Mouse (Mus musculus): ENCODE measurements at regions not wholly inside any gene's neighbourhood (a gene's known extent, or its start where the extent isn't known, plus 50 kb on each side); places are given as distances from the start of the nearest gene placed in this dataset.

DNA sequence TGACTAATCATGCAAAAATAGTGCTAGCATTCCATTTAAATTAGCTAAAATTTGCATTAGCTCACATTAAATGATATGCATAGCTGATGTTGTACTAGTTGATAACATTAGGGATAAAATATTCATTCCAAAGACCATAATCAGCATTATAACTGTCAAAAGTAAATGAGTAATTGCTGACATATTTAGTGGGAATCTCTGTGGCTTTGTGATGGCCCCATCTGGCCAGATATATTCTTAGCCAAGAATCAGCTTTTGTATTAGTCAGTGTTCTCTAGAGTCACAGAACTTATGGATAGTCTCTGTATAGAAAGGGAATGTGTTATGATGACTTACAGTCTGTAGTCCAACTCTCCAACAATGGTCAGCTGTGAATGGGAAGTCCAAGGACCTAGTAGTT lies 171.2 kb downstream of the Gria2 start:
- DNase-seq, result no peak

DNA sequence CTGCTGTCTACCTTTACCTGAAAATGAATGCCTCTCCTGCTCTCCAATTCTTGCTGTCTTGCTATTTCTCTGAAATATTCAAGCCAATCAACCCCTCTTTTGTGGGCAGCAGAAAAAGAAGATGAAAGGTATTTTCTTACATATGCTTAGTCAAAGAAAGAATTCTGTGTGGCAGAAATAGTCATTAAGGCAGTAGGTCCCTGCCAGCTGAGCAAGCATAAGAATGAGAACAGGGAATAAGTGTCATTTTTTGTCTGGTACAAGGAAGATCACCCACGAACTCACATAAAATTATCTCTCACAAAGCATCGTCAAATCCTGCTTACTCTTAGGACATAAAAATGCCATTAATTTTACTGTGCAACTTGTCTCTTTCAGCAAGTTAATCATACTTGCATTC lies 192.2 kb downstream of the Gria2 start:
- no peak for DNase-seq

DNA sequence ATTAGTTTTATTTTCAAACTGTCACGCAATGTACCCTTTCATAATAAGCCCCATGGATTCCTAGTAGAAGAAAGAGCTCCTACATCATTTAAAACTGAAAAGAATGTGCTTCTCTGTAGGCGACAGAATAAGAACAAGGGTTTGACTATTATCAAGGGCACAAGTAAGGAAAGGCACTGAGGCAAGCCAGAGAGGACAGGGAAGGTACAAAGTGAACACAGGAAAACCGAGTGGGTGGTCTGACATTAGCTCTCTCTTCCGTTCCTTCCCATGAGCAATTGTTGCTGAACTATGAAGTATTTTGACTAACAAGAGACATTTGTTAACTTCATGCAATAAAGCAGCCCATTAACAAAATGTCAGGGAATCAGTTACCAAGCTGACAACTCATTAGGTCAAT lies 194.2 kb downstream of the Gria2 start:
- DNase-seq, result no peak

DNA sequence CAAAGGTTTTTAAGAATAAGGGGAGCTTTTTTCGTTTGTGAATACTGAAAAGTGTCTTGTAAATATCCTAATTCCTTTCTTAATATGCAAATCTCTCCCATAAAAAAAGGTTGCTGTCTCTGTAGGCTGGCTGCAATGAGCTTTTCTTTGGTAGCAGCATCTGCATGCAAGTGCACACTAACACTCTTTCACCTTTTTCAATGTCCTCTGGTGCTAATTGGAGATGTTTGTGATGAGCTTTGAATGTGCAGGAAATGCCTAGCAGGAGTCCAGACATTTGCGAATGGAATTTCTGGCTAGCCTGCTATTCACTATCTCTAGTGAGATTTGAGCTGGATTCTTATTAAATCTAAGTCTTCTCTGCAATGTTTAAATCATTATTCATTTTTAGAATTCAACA lies 194.8 kb downstream of the Gria2 start:
- no peak for DNase-seq

DNA sequence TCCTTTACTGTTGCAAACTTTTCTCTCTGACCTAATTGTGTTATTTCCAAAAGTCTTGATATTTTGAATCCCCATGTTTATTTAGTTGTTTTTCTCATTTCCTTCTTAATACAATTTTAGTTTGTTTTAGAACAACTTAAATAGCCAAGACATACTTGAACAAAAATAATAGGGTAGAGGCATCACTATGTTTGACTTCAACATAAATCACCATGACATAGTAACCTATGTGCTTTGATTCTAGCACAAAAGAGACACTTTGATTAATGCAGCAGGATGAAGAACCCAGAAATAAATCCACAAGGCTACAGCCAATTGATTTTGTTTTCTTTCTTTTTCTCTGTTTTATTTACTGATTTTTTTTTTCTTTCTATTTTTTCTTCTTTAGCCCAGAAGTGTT lies 205.1 kb downstream of the Gria2 start:
- DNase-seq, result no peak

DNA sequence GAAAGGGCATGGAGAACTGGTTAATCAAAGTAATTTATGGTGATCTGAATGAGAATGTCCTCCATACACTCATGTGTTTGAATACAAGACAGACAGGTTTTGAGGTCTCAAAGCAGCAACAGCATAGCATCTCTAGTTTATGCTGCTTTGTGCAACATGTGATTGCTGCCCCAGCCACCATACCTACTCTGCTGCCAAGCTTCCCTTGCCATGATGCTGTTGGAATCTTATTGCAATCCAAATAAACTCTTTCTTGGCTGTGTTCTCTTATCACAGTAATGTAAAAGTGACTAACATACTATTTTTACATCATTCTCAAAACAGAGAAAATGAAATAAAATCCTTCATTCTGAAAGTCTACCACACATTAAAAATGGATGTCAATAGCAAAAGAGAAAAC lies 235.1 kb downstream of the Gria2 start:
- DNase-seq, result no peak

DNA sequence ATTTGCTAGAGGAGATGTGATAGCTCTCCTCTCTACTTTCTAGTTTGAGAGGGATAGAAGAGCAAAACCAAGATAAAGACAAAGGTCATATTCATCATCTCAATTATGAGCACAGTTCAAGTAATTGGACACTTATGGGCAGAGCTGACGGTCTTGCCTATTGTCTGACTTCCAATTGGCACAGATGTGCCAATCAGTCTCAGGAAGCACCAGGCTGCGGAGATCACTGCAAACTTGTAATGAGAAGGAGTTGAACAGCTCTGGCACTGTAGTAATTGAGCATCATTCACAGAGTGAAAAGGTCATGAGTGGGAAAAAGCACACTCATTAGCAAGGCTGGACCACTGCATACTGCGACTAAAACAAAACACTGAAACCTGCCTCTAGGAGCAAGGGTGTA lies 236.4 kb downstream of the Gria2 start:
- DNase-seq, result no peak

DNA sequence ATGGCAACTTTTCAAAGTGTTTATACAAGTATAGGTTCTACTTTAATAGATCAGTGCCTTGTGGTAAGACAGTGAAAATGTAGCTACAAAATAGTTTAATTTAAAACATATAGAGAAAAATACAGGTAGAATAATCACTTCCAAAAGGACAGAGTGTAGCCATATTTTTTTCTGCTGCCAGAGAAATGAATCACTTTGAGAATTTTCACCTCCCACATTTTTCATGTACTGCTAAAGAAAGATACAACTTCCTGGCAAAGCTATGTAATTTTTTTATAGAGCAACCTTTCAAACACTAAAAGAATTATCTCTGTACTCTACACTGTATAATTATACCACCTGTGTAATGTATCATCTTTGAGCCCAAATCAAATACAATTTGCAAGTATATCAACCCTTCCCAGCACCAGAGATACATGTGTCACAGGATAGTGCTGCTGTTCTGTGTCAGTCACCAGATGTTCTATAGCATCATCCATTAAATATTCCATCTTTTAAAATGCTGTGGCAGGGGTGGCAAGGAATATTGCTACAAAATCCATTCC lies 256.4 kb downstream of the Gria2 start:
- DNase-seq, result no peak

DNA sequence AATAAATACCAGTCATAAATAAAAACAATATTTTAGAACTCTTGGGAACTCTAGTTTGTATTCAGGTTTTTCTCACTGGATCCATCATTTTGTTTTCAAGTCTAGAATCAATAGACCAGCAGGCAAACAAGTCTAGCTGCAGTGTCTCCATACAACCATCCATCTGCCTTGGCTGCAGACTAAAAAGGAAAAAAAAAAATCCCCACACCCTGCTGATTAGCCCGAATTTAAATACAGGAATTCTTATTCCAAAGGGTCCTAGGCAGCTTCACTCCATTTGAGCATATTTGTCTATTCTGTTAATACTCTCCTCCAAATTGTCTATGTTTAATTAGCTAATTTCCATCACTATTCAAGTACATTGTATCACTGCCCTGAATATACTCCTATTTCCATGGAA lies 258.9 kb downstream of the Gria2 start:
- DNase-seq, result no peak

DNA sequence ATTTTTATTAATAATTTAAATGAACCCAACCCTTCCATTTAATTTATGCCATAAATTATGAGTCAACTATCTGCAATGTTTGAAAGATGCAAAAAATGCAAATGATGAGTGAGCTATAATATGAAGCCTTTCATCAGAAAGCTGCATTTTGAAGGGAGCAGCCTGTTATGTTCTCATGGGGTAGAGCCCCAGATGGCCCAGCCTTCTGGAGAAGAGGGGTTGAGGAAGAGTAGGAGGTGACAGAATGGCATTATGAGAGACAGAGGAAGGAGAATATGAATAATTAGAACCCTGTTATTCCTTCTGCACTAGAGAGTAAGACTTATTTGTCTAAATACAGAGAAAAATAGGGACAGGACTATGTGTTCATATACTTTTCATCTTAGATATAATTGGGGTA lies 261.3 kb downstream of the Gria2 start:
- no peak for DNase-seq

DNA sequence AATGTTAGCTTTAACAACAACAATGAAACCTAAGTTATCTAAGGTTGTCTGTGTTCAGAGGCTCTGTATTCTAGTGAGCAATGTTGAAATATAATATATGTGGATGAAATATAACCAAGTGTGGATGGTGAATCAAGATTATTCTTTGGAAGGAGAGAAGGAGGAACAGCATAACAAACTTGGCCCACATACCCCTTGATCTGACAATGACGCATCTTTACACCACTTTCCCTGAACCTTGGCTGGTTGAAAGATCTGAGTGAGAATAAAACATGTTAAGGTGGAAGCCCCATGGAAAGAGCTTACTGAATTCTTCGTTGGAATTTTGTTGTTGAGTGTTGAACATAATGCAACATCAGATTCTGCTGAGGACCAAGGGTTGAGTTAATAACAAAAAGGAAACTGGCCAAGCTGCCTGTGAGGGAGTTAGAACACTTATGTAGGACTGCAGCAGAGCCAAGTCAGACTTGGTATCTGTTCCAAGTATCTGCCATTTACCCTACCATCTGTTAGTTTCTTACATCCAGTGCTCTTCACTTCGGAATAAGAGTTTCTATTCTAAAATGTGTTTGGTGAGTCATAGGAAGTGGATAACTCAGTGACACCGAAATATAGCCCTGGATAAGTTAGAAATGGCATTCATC lies 268.8 kb downstream of the Gria2 start:
- DNase-seq, result no peak

DNA sequence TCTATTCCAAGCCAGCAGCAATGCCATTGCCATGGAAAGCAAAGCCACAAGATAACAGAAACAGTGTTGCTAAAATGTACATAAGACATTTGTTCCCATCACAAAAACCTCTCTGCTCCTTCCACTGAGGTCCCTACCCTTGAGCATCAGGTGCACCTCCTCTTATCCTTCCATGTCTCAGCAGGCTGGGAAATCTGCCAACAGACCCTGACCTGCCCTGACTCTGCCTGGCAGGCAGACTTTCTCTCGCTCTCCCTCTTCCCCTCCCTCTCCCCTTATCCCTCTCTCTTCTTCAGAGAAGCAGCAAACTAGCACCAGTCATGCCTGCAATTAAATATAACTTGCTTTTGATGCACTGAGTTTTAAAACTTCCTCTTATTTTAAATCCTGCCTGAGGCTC lies 288.6 kb downstream of the Gria2 start:
- DNase-seq, result peak; percentile 31

DNA sequence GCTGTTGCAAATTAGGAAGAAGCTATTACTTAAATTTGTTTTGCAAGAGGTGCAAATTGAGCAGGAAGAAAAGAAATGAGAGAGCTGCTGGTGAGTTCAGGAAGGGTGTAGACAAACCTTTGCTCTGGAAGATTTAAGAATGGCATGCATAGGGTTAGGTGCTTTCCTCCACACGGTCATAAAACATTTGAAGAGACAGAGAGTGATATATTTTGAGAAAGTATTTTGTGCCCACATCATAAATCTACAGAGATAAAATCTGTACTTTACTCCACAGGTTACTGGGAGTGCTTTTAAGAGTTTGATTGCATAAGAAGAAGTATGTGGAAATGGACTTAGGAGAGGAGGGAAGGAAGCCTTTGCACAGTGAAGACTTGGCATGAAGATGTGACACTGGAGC lies 293.4 kb downstream of the Gria2 start:
- DNase-seq, result no peak

DNA sequence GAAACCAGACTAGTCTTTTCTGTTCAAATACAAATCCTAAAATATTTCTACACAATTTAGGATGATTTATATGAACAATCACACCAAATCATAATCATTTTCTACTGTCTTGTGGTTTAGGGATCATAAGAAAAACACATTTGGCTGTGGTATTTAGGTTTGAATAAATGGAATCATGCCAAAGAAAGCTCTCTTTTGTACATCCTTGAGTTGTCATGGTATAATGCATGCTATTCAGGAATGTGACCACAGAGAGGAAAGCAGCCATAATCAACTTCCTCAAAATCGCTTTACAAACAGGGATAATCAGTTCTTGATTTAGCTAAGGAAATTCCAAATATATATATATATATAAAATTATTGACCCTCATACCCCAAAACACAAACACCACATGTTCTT lies 295.9 kb downstream of the Gria2 start:
- no peak for DNase-seq

DNA sequence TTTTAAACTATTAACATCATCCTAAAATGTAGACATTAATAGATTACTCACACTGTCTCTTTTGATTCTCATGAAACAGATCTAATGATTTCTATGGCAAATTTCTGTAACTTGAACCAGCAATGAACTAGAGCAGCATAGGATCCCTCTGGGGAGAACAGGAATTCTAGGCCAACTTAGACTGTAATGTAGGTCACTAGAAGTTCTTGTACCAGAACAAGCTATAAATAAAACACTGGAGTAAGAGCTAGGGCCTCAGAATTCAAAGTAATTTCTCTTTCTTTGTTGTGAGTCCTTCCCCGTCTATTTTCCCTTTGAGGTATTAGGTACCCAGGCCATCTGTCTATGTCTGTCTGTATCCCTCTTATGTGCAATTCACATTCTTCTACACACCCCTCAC lies 301.5 kb downstream of the Gria2 start:
- no peak for DNase-seq

DNA sequence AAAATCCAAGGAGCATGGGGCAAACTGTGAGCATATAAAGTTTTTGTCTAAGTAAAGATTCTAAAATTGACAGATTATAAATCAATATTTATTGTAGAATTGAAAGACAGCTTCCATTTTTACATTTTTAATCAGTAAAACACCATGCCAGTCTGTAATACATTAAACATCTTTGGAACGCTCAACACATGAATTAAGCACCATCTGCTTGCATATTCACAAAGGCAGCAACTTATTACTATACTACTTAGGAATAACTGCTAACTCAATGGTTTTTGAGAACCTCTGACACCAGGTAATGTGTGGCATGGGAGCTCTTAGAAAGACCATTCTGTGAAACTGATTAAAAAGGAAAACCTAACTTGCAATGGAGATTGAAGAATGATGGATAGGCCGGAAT lies 306.1 kb downstream of the Gria2 start:
- no peak for DNase-seq

DNA sequence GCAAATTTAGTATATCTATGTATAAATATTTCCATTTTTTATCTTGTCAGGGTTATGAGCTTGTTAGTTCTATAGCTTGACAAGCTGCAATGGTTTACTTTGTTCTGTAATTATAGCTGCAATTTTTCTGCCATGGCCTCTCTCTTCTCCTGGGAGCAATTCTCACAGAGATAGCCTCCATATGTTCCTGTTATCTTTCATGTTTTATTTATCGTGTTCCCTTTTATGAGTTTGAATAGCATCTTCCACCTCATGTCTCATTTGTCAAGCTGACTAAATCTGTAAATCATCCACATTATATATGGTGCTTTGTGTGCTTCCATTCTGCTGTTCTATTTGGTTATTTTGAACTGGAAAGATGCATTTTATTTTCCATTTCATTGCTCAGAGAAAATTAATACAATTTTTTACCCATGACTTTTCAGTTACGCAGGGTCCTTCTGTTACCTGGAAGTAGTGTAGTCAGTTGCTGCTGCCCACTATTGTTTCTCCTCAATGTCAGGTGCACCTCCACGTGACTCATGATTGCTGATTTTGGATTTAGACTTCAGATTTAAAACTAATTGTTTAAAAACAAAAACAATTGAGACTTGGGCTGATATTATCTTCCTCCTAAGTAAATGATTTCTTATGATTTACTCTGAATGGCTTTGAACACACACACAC lies 318.3 kb downstream of the Gria2 start:
- no peak for DNase-seq

DNA sequence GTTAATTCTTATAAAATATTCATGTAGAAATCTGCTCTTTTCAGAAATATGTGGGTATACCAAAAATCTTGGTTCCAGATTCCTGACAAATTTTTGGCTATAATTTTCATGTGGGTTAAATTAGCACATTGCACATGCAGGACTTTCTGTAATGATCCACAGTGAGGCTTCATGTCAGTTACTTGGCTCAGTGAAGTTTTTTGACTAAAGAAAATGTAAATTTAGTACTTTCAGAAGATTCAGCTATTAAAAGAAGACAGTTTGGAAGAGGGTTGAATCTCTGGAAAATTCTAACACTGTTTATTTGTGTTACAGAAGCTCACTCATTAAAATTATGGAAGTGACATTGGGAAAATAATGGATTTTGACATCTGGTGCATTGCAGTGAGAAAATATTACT lies 324.0 kb downstream of the Gria2 start:
- no peak for DNase-seq

DNA sequence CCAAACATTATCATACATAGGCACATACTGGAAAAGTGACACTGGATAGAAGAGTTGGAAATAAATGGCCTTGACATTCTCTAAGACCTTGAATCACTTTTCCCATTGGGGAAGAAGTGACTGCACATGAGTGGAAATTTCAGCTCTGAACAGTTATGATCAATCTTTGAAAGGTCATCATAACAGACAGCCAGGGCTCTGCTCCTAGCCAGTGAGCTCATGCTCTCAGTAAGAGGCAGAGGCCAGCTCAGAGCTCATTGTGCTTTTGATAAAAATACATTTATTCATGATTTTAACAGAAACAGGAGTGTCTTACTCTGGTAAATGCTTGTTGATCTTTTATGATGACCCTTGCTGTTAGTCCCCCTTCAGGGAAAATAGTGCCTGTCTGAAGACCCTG lies 328.9 kb downstream of the Gria2 start:
- DNase-seq, result peak; percentile 4

All from adrenal gland, postnatal 25 days (tissue).